Mouse (Mus musculus): Measurements from ENCODE around the gene Slc25a30.
"Not testable (repeated sequence)": the region's sequence is repeated elsewhere in the genome, so short reads cannot be mapped to it uniquely, and the experiment has no call there.

Slc25a30 gene

GRCm38 (mm10) chr14:75786868-75787793, at the start of gene Slc25a30:
Gene Slc25a30 (minus strand): TSS chr14:75787037.
- DNase-seq = peak; percentile 98

GRCm38 (mm10) chr14:75836579-75836978, 49.7 kb upstream of the Slc25a30 start:
- DNase-seq = no peak

GRCm38 (mm10) chr14:75834739-75835381, 48.0 kb upstream of the Slc25a30 start:
- DNase-seq = peak; percentile 48 to 55

DNA sequence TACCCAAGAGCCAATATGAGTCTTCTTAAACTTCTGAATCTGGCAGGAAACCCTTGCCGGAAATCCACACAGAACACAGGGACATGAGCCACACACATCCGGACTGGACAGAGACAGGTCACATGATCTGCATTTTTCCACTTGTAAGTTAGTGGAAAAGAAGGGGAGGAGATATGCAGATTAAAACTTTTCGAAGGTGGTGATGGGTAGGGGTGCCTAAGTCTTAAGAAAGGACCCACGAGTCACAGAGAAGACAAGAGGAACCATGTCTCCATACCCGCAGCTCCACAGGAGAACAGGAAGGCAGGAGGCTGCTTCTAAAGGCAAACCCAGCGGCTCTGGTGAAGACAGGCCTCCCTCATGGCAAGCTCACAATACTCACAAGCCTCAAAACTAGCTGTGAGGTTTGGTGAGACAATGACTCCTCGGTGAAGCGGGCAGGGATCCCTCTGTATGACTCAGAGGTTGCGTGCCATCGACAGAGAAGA, 47.5 kb upstream of the Slc25a30 start:
- DNase-seq = peak in 1 of 2 experiments; percentile 26

GRCm38 (mm10) chr14:75833546-75834250, 46.9 kb upstream of the Slc25a30 start:
- DNase-seq = no peak

- DNase-seq = no peak
Measured at GRCm38 (mm10) chr14:75832982-75833381, 46.1 kb upstream of the Slc25a30 start.

DNA sequence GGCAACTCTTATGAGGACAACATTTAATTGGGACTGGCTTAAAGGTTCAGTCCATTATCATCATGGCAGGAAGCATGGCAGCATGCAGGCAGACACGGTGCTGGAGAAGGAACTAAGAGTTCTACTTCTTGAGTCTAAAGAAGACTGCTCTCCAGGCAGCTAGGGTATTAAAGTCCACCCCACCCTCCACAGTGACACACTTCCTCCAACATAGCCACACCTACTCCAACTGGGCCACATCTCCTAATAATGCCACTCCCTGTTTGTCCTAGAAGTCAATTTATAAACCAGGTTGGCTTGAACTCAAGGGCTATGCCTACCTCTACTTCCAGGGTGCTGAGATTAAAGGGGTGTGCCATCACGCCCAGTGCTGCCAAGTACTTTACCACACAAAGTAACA, 45.2 kb upstream of the Slc25a30 start:
- no peak for DNase-seq

GRCm38 (mm10) chr14:75829817-75830216, 43.0 kb upstream of the Slc25a30 start:
- DNase-seq = not testable (repeated sequence)

DNA sequence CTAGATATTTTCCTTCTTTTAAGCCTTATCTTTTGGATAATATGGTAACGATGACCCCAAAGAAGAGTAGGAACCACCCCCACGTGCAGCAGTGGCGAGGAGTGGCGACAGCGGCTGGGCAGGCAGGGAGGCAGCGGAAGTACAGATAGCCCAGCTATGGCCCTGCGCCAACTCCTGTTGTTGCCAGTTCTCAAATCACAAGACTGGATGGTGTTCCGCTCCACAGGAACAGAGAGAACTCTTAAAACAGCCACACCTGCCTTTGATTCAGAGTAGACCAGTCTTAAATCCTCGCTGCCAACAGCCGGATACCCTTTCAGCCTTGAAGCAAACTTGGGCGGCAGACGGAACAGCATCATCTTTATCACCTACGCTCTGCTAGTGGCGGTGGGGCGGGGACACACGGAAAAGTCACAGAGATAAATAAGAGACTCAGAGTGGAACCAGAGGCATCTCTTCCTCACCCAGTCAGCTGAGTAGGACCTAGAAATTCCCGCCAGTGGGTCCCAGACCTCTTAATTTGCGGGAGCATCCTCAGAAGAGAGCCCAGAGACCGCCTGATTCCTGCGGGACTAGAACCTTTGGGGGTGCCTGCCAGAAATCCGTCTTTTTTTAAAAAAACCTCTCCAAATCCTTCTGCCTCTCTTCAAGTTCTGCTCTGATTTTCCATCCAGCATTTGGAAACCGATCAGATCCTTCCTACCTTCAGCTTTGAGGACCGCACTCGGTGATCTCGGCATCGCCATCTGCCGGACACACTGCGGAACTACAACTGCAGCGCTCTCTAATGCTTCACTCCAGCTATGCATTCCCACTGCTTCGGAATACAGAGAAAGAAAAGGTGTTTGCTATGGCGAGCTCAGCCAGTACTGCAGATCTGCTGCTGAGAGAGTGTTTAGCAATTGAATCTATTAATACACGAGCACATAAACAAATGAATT, 42.3 kb upstream of the Slc25a30 start:
- peak; percentile 94 to 96 for DNase-seq

- DNase-seq = no peak
Measured at GRCm38 (mm10) chr14:75828221-75828620, 41.4 kb upstream of the Slc25a30 start.

DNA sequence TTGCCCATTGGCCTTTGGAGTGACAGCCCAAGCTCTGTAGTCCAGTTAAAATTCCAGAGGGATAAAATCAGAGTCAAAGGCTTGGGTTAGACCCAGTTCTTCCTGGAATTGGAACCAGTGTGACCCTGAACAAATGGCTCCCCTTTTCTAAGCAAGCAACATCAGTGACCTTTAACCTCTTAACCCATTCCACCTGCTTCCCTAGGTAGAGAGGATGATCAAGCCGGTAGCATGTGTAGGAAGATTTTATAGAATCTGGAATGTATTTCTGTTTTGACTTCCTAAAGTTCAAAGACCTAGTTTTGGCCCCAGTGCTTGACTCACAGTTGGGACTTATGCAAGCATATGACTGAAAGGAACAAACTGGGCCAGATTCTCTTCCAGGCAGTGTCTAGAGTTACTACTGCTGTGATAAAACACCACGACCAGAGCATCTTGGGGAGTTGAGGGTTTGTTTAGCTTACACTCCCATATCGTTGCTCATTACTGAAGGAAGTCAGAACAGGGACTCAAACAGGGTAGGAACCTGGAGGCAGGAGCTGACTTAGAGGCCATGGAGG, 40.1 kb upstream of the Slc25a30 start:
- DNase-seq = no peak

DNA sequence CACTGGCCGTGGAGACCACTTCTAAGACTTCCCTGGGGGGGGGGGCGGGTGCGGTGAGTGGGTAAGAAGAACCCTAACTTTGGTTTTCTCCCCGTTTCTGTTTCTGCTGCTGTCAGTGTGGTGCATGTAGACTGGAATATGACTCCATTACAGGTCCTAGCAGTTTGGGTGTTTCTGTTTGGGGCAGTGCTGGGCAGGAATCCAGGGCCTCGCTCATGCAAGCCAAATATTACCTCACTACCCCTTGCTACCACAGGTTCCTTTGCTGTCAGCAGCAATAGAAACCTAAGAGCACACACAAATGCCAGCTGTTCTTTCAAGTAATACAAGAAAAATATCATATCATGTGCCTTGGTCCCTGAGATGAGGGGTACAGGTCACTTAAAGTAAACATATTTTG, 33.2 kb upstream of the Slc25a30 start:
- peak; percentile 33 to 51 for DNase-seq

- DNase-seq = no peak
Measured at GRCm38 (mm10) chr14:75819341-75819740, 32.5 kb upstream of the Slc25a30 start.

DNA sequence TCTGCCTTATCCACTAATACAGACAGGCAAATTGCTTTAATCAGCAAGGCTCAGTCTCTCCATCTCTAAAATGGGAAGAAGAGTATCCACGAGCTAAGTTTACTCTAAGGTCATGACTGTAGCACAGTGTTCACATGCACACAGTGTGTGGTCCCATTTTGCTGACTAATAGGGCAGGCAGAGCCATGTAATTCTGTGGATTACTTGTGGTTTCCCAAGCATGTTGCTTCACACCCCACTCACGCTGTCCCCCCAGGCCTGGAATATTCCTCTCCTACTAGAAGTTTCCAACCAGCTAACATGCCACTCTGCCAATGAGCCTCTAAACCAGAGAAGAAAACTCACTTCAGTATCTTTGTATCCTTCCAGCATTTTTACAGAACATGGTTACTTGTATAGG, 31.7 kb upstream of the Slc25a30 start:
- no peak for DNase-seq

GRCm38 (mm10) chr14:75809931-75810330, 23.1 kb upstream of the Slc25a30 start:
- no peak for DNase-seq

- DNase-seq = no peak
Measured at GRCm38 (mm10) chr14:75807800-75808199, 21.0 kb upstream of the Slc25a30 start.

DNA sequence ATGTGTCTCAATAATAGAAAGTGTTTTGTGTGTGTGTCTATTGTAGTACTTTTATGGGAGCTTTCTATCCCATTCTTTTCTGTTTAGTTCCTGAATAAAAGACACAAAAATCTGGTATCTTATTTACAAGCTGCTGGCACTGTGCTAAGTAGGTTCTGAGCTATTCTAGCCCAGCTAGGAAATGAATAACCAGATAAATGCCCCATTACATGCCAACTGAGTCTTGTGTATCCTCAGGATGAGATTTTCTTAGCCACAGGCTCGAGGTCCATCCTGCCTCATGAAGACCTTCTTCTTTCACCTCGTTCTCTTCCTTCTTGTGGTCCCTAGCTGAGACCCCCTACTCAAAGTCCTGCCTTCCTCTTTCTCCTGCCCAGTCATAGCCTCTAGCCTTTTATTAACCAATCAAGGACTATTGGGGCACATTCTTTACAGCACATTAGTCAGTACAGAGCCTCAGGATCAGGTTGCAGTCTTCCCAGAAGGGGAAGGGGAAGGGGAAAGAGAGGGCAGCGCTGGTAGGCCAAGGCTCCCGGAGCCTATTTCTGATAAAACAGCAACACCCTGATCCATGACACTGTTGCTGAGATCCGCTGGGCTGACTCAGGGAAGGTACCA, 11.0 kb upstream of the Slc25a30 start:
- no peak for DNase-seq

DNA sequence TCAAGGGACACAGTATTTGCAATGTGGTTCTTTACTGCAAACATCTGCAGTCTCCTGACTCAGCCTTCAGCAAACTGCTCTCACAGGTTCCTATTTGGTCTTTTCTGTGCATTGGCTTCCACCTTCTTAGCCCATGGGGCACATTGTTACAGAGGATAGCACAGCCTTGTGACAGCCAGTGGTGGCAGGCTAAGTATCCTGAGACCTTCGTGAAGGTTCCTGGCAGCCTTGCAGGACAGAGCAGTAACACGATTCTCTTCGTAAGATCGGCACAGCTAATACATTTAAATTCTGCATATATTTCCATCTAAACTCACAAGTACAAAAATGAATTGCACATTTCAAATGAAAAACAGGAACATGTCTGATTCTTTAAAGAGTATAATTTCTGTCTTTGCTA, 9.1 kb upstream of the Slc25a30 start:
- no peak for DNase-seq

GRCm38 (mm10) chr14:75794726-75795125, 7.9 kb upstream of the Slc25a30 start:
- DNase-seq = no peak

GRCm38 (mm10) chr14:75794324-75794723, 7.5 kb upstream of the Slc25a30 start:
- DNase-seq = no peak

DNA sequence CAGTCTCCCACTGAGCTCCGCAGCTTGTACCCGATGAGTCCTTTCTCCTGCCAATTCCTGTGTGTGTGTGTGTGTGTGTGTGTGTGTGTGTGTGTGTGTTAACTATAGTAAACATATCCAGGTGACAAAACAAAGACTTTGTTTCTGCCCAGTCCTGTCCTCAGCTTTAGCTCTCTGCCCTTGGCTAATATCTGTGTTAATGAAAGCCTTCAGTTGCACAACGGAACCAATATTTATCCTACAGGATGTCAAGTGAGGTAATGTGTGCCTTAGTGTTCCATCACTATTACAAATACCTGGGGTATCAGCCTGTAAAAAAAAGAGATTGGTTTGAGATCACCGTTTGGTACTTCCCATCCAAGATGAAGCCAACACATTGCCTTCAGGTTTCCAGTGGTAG, 6.3 kb upstream of the Slc25a30 start:
- DNase-seq = no peak

All from cerebellum, postnatal 25 days (tissue).